Mouse (Mus musculus) layer of hippocampus, adult 2 months (tissue): Measurements from ENCODE around the gene Mgst3. TPM values are rescaled to one million over a fixed set of nuclear protein-coding genes. Genes with fewer than 3 reads are reported as not detected.
A peak's percentile ranks its signal among the peaks of the same experiment; 100 is the strongest.

Experiments
- DNase-seq, 2 experiments: peaks; one replicate each; pipeline ENCODE4 v3.0.0; 2022; ENCODE audit warnings: low spot score in 2 of 2
- H3K27ac ChIP-seq: fragments of 200-600 bp; 2 replicates; pipeline ENCODE4 v1.8.1; 2022
- H3K4me3 ChIP-seq: fragments of 200-600 bp; 2 replicates; pipeline ENCODE4 v1.8.1; 2022; ENCODE audit warnings: mild to moderate bottlenecking
- CTCF ChIP-seq: fragments of 200-600 bp; conservative IDR thresholded peaks from 2 replicates; pipeline ENCODE4 v1.8.1; 2022; ENCODE audit warnings: antibody characterized with exemption, mild to moderate bottlenecking, moderate library complexity
- microRNA-seq, 2 experiments: library from miRNA; unstranded; fragments of <30 nt; microRNA quantifications; one replicate each; pipeline ENCODE4 v1.2.0; 2021
- total RNA-seq, 2 experiments: library from RNA; stranded (reverse); gene quantifications; 2 replicates each; pipeline ENCODE4 v1.2.3; 2021

The Mgst3 gene
- total RNA-seq, 2 experiments from 2014 or later: 64.2 to 68.7 TPM

DNA sequence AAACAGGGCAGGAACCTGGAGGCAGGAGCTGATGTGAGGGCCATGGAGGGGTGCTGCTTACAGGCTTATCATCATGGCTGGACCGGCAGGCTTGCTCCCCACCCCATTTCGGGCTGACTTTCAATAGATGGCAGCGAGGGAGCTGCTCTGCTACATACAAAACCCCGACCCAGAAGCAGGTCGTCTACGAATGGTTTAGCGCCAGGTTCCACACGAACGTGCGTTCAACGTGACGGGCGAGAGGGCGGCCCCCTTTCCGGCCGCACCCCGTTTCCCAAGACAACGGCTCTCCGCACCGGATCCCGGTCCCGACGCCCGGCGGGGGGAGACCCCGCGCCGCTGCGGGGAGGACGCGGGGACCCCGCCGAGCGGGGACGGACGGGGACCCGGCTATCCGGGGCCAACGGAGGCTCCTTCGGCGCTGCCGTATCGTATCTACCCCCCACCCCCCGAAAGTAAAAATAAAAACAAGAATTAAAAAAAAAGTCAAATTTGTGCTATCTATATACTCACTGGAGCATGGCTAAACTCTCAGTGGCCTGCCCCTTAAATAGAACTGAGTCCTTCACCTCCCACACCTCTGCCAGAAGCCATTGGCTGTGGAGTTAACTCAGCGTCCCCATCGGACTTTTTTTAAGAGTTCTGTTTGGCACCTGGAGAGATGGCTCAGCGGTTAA lies 53.4 kb downstream of the Mgst3 start:
- no peak for DNase-seq

DNA sequence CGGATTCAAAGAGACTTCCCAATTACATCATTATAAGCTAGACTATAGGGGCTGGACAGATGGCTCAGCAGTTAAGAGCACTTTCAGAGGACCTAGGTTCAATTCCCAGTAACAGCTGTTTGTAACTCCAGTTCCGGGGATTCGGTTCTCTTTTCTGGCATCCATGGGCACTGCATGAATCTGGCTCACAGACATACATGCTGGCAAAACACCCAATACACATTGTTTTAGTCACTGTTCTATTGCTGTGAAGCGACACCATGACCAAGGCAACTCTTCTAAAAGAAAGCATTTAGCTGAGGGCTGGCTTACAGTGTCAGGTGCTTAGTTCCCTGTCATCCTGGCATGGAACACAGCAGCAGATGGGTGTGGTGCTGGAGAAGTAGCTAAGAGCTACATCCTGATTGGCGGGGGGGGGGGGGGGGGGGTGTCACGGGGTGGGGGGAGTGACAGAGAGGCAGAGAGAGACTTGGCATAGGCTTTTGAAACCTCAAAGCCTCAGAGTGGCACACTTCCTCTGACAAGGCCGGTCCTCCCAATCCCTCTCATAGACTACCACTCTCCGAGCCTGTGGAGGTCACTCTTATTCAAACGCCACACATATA lies 54.4 kb downstream of the Mgst3 start:
- peak overlapping the region; percentile 11; the same call in 1 of the 2 replicates for H3K27ac ChIP-seq
- no peak for DNase-seq
- TF ChIP-seq CTCF: no peak
- H3K4me3 ChIP-seq: no peak overlapping the region

More for the DNA sequence above, 53.4 kb downstream of the Mgst3 start:
- no peak for TF ChIP-seq CTCF
- H3K4me3 ChIP-seq: peak overlapping the region; percentile 47
- peak overlapping the region; percentile 39; the same call in 1 of the 2 replicates for H3K27ac ChIP-seq

DNA sequence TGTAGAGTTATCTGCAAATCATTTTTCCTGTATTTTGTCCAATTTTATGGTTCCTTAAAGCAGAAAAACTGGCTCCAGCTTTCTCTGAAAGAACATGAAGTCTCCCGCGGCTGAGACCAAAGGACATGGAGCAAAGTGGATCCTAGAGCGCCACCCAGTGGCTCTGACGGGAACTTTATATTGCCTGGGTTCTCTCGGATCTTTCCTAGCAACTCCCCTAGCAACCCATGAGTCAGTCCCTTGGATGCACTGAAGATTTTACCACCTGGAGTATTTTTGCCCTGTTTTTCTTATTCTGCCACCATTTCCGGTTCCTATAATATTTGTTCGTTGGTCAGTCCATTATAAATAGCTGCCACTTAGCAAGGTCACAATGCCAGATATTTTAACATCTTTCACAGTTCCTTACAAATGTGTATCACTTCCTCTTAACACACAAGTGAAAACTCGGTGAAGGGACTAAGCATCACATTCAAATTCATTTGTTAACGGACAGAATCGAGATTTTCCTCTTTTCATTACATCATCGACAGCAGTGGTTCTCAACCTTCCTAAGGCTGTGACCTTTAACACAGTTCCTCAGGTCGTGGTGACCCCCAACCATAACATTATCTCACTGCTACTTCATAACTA lies 56.1 kb downstream of the Mgst3 start:
- TF ChIP-seq CTCF: peak; percentile 98

DNA sequence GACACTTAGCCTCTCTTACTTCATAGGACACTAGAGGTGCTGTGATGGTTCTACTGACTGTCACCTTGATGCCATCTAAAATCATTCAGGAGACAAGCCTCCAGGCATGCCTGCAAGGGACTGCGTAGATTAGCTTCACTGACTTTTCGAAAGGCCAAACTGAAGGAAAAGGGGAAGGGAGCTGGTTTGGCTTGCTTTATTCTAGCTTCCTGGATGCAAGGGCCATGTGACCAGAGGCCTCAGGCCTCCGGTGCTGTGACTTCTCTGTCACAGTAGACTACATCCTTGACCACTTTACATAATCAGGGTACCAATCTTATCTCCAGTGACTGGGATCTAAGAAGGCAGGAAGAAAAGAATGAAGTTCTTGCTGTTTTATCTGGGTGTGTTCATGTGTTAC lies 57.2 kb downstream of the Mgst3 start:
- no peak overlapping the region for H3K4me3 ChIP-seq
- no peak for DNase-seq
- H3K27ac ChIP-seq: no peak overlapping the region
- no peak for TF ChIP-seq CTCF

More for the DNA sequence above, 56.1 kb downstream of the Mgst3 start:
- Histone ChIP-seq H3K4me3 (no peak overlapping the region), H3K27ac (peak overlapping the region; percentile 24)
- peak; percentile 91 to 92 for DNase-seq

DNA sequence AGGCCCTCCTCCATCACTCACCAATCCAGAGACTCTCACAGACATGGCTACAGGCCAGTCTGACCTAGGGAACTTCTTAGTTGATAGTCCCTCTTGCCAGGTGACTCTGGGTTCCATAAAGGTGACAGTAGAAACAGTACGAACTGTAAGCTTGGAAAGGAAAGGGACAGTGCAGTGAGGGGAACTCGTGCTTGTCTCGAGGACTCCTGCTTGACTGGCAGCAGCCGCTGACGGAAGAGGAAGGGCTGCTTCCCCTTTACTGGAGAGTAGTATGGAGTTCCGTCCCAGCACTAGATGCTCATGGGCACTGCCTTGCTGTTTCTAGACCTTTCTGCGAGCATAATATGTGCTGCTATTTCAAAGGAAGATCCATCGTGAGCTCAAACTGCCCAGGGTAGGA lies 62.5 kb downstream of the Mgst3 start:
- no peak for TF ChIP-seq CTCF
- Histone ChIP-seq H3K27ac (peak overlapping the region; percentile 59), H3K4me3 (no peak overlapping the region)
- DNase-seq: no peak

DNA sequence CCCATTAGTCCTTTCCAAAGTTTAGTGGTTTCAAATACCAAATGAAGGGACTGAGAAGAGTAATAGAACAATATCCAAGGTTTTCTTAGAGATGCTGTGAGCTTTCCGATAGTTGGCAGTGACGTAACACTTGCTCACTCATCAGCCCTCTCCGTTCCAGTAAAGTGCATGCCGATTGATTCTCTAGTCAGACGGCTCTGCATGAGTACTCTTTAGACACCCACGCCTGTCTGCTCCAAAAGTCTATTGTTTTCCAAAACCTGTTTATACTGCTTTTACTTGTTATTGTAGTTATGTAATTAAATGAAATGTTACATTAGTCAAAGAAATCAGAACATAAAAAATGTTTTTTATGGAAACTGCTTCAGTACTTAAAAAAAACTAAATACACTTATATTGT lies 64.9 kb downstream of the Mgst3 start:
- no peak for TF ChIP-seq CTCF
- DNase-seq: peak; percentile 36 to 56
- Histone ChIP-seq H3K4me3 (no peak overlapping the region), H3K27ac (peak overlapping the region; percentile 77; the same call in 1 of the 2 replicates)

Small RNA genes within 50 kb of the gene (microRNA-seq; reads per million reads assigned to microRNA genes)
- gene Gm25911: 0.18 to 0.32 reads per million in 2 experiments

Other genes starting within 250 kb of the Mgst3 start
- gene Uck2, start 108.5 kb downstream of the Mgst3 start, total RNA-seq: 10 to 100 TPM; 36.5 to 36.7 TPM
- 10 to 100 TPM; 49.6 to 50.4 TPM for gene Tmco1, start 85.5 kb downstream of the Mgst3 start, total RNA-seq
- gene Aldh9a1, start 43.9 kb downstream of the Mgst3 start, total RNA-seq: 10 to 100 TPM; 22.5 to 25.8 TPM
- gene Lrrc52, start 72.9 kb upstream of the Mgst3 start, total RNA-seq: not detected
- 1 to 10 TPM; 5.5 to 6.8 TPM for gene Rxrg, start 204.5 kb upstream of the Mgst3 start, total RNA-seq